Mouse (Mus musculus): Measurements from ENCODE around the gene Gpsm3. TPM values are rescaled to one million over a fixed set of nuclear protein-coding genes. Genes with fewer than 3 reads are reported as not detected.
A peak's percentile ranks its signal among the peaks of the same experiment; 100 is the strongest.

The Gpsm3 gene
- polyA plus RNA-seq, 1 experiment from 2014 or later = 3.4 TPM

DNA sequence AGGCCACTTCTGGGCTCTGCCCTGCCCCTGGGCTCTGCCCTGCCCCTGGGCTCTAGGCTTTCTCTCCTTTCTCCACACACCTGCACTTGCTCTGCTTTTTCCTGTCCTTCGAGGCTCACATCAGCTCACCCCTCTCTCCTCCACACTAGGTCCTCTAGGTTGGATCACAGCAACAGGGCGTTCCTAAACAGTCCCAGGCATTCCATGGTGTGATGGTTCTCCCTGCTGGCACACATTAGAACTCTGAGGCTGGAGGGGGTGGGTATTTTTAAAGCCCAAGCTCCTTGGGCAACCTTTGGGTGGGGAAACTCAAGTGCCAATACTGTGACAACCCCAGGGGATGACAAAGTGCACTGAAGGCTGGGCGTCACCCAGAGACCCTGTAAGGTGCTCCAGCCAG, 47.9 kb downstream of the Gpsm3 start:
- Histone ChIP-seq H3K9ac (ENCODE audit: low read depth, low read length) (no peak overlapping the region), H3K4me3 (ENCODE audit: low read length) (no peak overlapping the region), H3K36me3 (ENCODE audit: control insufficient read depth, insufficient read depth, low read length) (no peaks in the 10 kb centered on the region), H3K27me3 (replicated peaks; ENCODE audit: control insufficient read depth, insufficient read depth, low read length) (no peaks in the 10 kb centered on the region), H3K9me3 (ENCODE audit: control insufficient read depth, low read length) (no peaks in the 10 kb centered on the region), H3K4me1 (ENCODE audit: control insufficient read depth, insufficient read depth, low read depth, low read length) (peaks cover 4% of the 10 kb centered on the region; the same call in 1 of the 2 replicates), H3K27ac (ENCODE audit: low read depth, low read length) (no peak overlapping the region), H3K4me2 (ENCODE audit: low read length) (no peak overlapping the region)
- ATAC-seq = no peak
- WGBS = 65% methylated on average over 3 of the region's 3 CpGs

GRCm38 (mm10) chr17:34639461-34640255, 50.1 kb downstream of the Gpsm3 start:
- Histone ChIP-seq H3K9ac (ENCODE audit: low read depth, low read length) (no peak overlapping the region), H3K4me1 (ENCODE audit: control insufficient read depth, insufficient read depth, low read depth, low read length) (peaks cover 2% of the 10 kb centered on the region; the same call in 1 of the 2 replicates), H3K9me3 (ENCODE audit: control insufficient read depth, low read length) (no peaks in the 10 kb centered on the region), H3K4me3 (ENCODE audit: low read length) (no peak overlapping the region), H3K27ac (ENCODE audit: low read depth, low read length) (no peak overlapping the region), H3K4me2 (ENCODE audit: low read length) (no peak overlapping the region), H3K27me3 (replicated peaks; ENCODE audit: control insufficient read depth, insufficient read depth, low read length) (no peaks in the 10 kb centered on the region), H3K36me3 (ENCODE audit: control insufficient read depth, insufficient read depth, low read length) (no peaks in the 10 kb centered on the region)
- WGBS = 84% methylated on average over 7 of the region's 7 CpGs
- ATAC-seq = no peak

- H3K9ac ChIP-seq (ENCODE audit: low read depth, low read length) = peak overlapping the region; percentile 46
- H3K4me2 ChIP-seq (ENCODE audit: low read length) = 0 out of 2 replicates have a peak overlapping the region, but pooled peaks have one; percentile 0
- H3K27ac ChIP-seq (ENCODE audit: low read depth, low read length) = peak overlapping the region; percentile 65
- H3K9me3 ChIP-seq (ENCODE audit: control insufficient read depth, low read length) = no peaks in the 10 kb centered on the region
- no peaks in the 10 kb centered on the region for H3K36me3 ChIP-seq (ENCODE audit: control insufficient read depth, insufficient read depth, low read length)
- no peaks in the 10 kb centered on the region for H3K27me3 ChIP-seq (replicated peaks; ENCODE audit: control insufficient read depth, insufficient read depth, low read length)
- peaks cover 13% of the 10 kb centered on the region for H3K4me1 ChIP-seq (ENCODE audit: control insufficient read depth, insufficient read depth, low read depth, low read length)
- 0 out of 2 replicates have a peak, but pooled peaks have one; percentile 27 for ATAC-seq
- WGBS = 12% methylated on average over 11 of the region's 11 CpGs
- no peak overlapping the region for H3K4me3 ChIP-seq (ENCODE audit: low read length)
Observed at GRCm38 (mm10) chr17:34640778-34641601, 51.4 kb downstream of the Gpsm3 start.

Other genes starting within 250 kb of the Gpsm3 start
- gene Btnl2, start 235.0 kb upstream of the Gpsm3 start, polyA plus RNA-seq (2015; fragmentation: Nextera tagmentation; extraction: Ambion mirVana) = not detected in 2 replicates
- gene Btnl1, start 212.7 kb upstream of the Gpsm3 start, polyA plus RNA-seq (2015; fragmentation: Nextera tagmentation; extraction: Ambion mirVana) = not detected in 2 replicates
- gene BC051142, start 191.0 kb upstream of the Gpsm3 start, polyA plus RNA-seq (2015; fragmentation: Nextera tagmentation; extraction: Ambion mirVana) = 3.7 and 4.5 TPM in 2 replicates
- not detected in 2 replicates for gene Btnl4, start 112.5 kb upstream of the Gpsm3 start, polyA plus RNA-seq (2015; fragmentation: Nextera tagmentation; extraction: Ambion mirVana)
- not detected in 2 replicates for gene Btnl6, start 72.5 kb upstream of the Gpsm3 start, polyA plus RNA-seq (2015; fragmentation: Nextera tagmentation; extraction: Ambion mirVana)
- 6.1 and 6.4 TPM in 2 replicates for gene Notch4, start 25.5 kb upstream of the Gpsm3 start, polyA plus RNA-seq (2015; fragmentation: Nextera tagmentation; extraction: Ambion mirVana)
- gene Pbx2, start 1.5 kb downstream of the Gpsm3 start, polyA plus RNA-seq (2015; fragmentation: Nextera tagmentation; extraction: Ambion mirVana) = 7.3 and 8.3 TPM in 2 replicates
- 1.3 and 1.6 TPM in 2 replicates for gene Ager, start 8.1 kb downstream of the Gpsm3 start, polyA plus RNA-seq (2015; fragmentation: Nextera tagmentation; extraction: Ambion mirVana)
- gene Rnf5, start 13.9 kb downstream of the Gpsm3 start, polyA plus RNA-seq (2015; fragmentation: Nextera tagmentation; extraction: Ambion mirVana) = 281 and 296 TPM in 2 replicates
- 122 and 128 TPM in 2 replicates for gene Agpat1, start 14.5 kb downstream of the Gpsm3 start, polyA plus RNA-seq (2015; fragmentation: Nextera tagmentation; extraction: Ambion mirVana)
- gene Egfl8, start 26.2 kb downstream of the Gpsm3 start, polyA plus RNA-seq (2015; fragmentation: Nextera tagmentation; extraction: Ambion mirVana) = 8.3 and 9.5 TPM in 2 replicates
- 19.9 and 23.5 TPM in 2 replicates for gene Ppt2, start 38.7 kb downstream of the Gpsm3 start, polyA plus RNA-seq (2015; fragmentation: Nextera tagmentation; extraction: Ambion mirVana)
- gene Prrt1, start 39.7 kb downstream of the Gpsm3 start, polyA plus RNA-seq (2015; fragmentation: Nextera tagmentation; extraction: Ambion mirVana) = 6.8 and 8.1 TPM in 2 replicates
- gene Fkbpl, start 55.0 kb downstream of the Gpsm3 start, polyA plus RNA-seq (2015; fragmentation: Nextera tagmentation; extraction: Ambion mirVana) = 13.5 and 17.0 TPM in 2 replicates
- gene Atf6b, start 57.3 kb downstream of the Gpsm3 start, polyA plus RNA-seq (2015; fragmentation: Nextera tagmentation; extraction: Ambion mirVana) = 110 and 121 TPM in 2 replicates
- 0.30 and 0.34 TPM in 2 replicates for gene Tnxb, start 80.7 kb downstream of the Gpsm3 start, polyA plus RNA-seq (2015; fragmentation: Nextera tagmentation; extraction: Ambion mirVana)
- 0.19 and 0.25 TPM in 2 replicates for gene C4b, start 154.1 kb downstream of the Gpsm3 start, polyA plus RNA-seq (2015; fragmentation: Nextera tagmentation; extraction: Ambion mirVana)
- gene Cyp21a1, start 214.8 kb downstream of the Gpsm3 start, polyA plus RNA-seq (2015; fragmentation: Nextera tagmentation; extraction: Ambion mirVana) = not detected in 2 replicates
- 41.2 and 43.1 TPM in 2 replicates for gene Stk19, start 247.1 kb downstream of the Gpsm3 start, polyA plus RNA-seq (2015; fragmentation: Nextera tagmentation; extraction: Ambion mirVana)
- gene Dxo, start 247.2 kb downstream of the Gpsm3 start, polyA plus RNA-seq (2015; fragmentation: Nextera tagmentation; extraction: Ambion mirVana) = 68.4 and 68.9 TPM in 2 replicates

All from hindbrain, embryonic 16.5 days (tissue).